Mouse (Mus musculus) bone marrow macrophage, adult 2 months (primary cell): ENCODE measurements around the gene Ngdn. TPM values are rescaled to one million over a fixed set of nuclear protein-coding genes. Genes with fewer than 3 reads are reported as not detected.

Source experiments
- H3K27ac ChIP-seq: 2 replicates; pipeline ENCODE4 v1.5.1; 2012; ENCODE audit warnings: low read depth, low read length; ENCODE audit not compliant: insufficient read depth
- H3K4me1 ChIP-seq: 2 replicates; pipeline ENCODE4 v1.6.1; 2012; ENCODE audit warnings: low read length; ENCODE audit not compliant: control insufficient read depth, insufficient read depth
- H3K4me3 ChIP-seq: 2 replicates; pipeline ENCODE4 v1.5.1; 2012; ENCODE audit warnings: mild to moderate bottlenecking, low read length, moderate library complexity; ENCODE audit not compliant: insufficient read depth
- CTCF ChIP-seq: IDR thresholded peaks from 2 replicates; pipeline ENCODE4 v1.5.1; 2012; ENCODE audit warnings: low read depth, mild to moderate bottlenecking, low read length, moderate library complexity
- POLR2A ChIP-seq: IDR thresholded peaks from 2 replicates; pipeline ENCODE4 v1.6.1; 2012; ENCODE audit warnings: mild to moderate bottlenecking, low read depth, low read length, borderline replicate concordance
- polyA plus RNA-seq: library from polyadenylated mRNA; stranded (reverse); fragments of >200 nt; gene quantifications from 2 replicates; pipeline ENCODE4 v1.2.4, GENCODE M21; 2012; ENCODE audit not compliant: missing spikeins, insufficient read depth, insufficient read length

Gene Ngdn
- polyA plus RNA-seq, 1 experiment: 38.3 TPM

DNA sequence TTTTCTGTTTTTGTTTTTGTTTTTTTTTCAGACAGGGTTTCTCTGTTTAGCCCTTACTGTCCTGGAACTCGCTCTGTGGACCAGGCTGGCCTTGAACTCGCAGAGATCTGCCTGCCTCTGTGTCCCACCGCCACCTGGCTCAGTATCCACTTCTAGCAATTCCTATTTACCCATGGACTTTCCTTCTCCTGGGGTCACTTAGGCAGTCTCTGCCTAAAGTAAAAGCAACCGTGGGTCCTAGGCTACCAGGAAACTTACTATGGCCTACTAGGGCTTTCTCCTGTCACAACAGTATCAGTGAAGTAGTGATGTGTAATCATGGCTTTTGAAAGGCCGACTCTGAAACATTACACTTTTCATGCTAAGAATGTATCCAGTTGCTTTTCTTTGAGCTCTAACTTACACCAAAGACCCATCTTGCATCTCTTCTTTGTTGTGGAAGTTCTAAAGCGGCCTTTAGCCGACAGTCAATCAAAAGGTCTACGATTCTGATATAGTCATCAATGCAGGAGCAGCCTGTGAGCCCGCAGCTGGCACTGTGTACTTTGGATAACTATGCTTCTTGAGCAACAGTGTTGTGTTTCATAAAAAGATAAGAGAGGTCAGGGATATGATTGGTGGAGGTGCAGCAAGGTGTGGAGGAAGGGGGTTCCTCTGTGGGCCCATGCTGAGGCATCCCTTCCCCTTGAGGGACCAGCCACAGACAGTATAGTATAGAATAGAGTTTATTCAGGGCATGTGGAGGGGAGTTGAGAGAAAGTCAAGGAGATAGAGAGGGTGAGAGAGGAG is 7.9 kb upstream of the Ngdn start:
- H3K27ac ChIP-seq: no peak overlapping the region
- no peak for TF ChIP-seq CTCF
- no peak for TF ChIP-seq POLR2A
- H3K4me3 ChIP-seq: no peak overlapping the region
- H3K4me1 ChIP-seq: no peaks in the 10 kb centered on the region

DNA sequence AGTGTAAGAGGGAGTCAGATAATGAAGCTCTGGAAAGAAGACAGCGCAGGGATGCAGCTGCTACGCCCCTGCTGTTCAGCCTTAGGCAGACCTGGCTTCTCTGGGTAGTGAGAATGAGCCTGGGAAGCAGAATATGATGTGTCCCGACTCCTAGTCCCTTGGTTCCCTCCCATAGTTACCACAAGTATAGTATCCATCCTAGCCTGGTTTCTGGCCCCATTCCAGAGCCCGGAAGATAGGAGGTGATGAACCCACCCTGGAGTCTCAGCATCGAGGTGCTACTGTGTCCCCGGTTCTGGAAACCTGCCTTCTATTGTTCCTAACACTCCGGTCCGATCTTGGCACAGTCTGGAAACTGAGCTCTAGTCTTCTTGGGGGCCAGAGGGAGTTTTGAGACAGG is 6.8 kb upstream of the Ngdn start:
- Histone ChIP-seq H3K27ac (no peak overlapping the region), H3K4me1 (no peaks in the 10 kb centered on the region), H3K4me3 (no peak overlapping the region)
- TF ChIP-seq CTCF: no peak
- TF ChIP-seq POLR2A: no peak

DNA sequence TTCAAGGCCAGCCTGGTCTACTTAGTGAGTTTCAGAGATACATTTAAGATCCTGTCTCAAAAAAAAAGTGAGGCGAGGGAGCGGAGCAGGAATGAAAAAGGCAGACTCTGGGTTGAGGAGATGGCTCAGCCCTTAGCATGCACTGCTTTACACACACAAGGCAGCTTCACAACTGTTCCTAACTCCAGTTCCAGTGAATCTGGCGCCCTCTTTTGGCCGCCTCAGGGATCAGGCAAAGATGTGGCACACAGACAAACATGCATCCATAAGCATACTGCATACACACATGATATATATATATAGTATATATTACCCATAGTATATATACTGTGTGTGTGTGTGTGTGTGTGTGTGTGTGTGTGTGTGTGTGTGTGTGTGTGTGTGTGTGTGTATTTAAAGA is 4.1 kb upstream of the Ngdn start:
- H3K4me3 ChIP-seq: no peak overlapping the region
- H3K27ac ChIP-seq: no peak overlapping the region
- TF ChIP-seq CTCF (0 out of 2 replicates have a peak, but pooled peaks have one; percentile 19), POLR2A (no peak)
- peaks cover 4% of the 10 kb centered on the region; the same call in 1 of the 2 replicates for H3K4me1 ChIP-seq

DNA sequence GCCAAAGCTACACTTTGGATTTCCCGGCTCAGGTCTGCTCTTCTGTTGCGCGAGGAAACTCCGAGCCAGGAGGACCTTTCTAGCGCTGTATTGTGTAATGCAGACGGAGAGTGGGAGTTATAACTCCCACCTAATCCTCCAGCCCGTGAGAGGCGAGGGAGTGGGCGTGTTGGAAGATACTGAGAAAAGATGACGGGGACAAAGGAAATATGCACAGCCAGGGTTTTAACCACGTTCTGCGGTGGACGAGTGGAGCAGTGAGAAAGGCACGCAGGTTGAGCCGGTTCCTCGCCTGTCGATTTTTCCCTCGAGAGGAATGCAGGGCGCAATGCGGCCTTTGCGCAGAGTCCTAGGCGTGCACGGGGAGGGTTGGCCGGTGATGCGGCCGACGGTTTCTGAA is 663 bp upstream of the Ngdn start:
- no peak for TF ChIP-seq POLR2A
- no peak for TF ChIP-seq CTCF
- Histone ChIP-seq H3K4me3 (peak overlapping the region; percentile 66), H3K4me1 (peaks cover 8% of the 10 kb centered on the region), H3K27ac (peak overlapping the region; percentile 48)

DNA sequence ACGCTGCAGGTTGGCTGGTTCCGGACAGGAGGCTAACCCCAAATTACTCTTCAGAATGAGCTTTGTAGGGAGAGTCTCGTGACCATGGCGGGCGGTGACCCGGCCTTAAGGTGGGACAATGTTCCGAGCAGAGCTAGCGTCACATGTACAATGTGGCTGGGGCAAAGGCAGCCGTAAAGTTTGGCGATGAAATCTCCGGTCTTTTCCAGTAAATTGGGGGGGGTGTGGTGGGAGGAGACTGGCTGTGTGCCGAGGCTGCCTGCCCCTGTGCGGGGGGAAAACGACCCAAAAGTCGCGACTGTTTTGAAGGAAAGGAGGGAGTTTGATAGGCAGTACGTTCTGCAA is 485 bp downstream of the Ngdn start:
- peak overlapping the region; percentile 67 for H3K4me3 ChIP-seq
- peaks cover 8% of the 10 kb centered on the region for H3K4me1 ChIP-seq
- TF ChIP-seq CTCF (no peak), POLR2A (no peak)
- peak overlapping the region; percentile 19 for H3K27ac ChIP-seq

DNA sequence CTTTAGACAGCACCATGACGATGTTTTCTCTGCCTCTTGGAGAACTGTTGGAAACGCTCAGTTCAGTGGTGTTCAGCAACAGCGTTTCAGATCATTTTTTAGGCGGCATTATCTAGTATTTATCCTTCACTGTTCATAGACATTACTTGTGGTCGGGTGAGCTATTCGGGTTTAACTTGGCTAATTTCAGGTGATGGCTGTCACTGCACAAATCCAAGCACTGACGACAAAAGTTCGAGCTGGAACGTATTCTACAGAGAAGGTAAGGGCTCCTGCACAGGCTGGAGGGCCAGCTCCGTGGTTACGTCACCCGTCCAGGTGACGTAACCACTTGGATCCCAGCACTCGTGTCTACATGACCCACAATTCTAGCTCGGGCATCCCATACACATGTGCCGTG is 1.6 kb downstream of the Ngdn start:
- no peak for TF ChIP-seq CTCF
- no peak for TF ChIP-seq POLR2A
- Histone ChIP-seq H3K27ac (no peak overlapping the region), H3K4me1 (peaks cover 8% of the 10 kb centered on the region), H3K4me3 (no peak overlapping the region)

DNA sequence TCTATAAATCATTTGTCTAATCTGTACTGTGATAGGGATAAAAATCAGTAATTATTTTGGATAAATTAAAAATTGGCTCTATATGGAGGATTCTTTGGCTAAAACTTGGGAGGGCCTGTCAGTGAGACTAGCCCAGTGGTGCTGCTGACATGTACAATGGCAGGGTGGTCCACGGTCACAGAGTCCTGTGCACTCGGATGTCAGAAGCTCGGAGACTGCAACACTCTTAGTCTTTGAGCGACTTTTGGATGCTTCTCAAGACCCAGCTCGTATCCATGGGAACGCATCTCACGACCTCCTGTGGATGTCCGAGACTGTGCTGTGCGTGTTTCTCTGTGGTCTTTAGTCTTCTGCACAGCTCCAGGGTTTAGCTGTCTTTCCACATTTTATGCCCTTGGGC is 5.1 kb downstream of the Ngdn start:
- H3K4me3 ChIP-seq: no peak overlapping the region
- H3K4me1 ChIP-seq: peaks cover 4% of the 10 kb centered on the region

DNA sequence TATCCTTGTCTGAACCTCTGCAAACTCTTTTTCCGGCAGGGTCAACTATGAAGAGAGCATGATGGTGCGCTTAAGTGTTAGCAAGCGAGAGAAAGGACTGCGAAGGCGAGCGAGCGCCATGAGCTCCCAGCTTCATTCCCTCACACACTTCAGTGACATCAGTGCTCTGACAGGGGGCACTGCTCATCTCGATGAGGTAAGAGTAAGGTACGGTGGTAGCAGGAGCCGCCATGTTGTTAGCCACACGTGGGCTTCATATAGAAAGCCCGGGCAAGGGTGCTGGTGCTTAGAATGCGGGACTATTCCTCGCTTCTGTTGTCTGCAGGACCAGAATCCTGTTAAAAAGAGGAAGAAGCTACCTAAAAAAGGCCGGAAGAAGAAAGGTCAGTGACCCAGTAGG is 7.8 kb downstream of the Ngdn start:
- Histone ChIP-seq H3K27ac (no peak overlapping the region), H3K4me1 (no peaks in the 10 kb centered on the region), H3K4me3 (no peak overlapping the region)
- no peak for TF ChIP-seq CTCF
- no peak for TF ChIP-seq POLR2A

More for the DNA sequence above, 5.1 kb downstream of the Ngdn start:
- no peak overlapping the region for H3K27ac ChIP-seq
- TF ChIP-seq POLR2A (no peak), CTCF (no peak)

DNA sequence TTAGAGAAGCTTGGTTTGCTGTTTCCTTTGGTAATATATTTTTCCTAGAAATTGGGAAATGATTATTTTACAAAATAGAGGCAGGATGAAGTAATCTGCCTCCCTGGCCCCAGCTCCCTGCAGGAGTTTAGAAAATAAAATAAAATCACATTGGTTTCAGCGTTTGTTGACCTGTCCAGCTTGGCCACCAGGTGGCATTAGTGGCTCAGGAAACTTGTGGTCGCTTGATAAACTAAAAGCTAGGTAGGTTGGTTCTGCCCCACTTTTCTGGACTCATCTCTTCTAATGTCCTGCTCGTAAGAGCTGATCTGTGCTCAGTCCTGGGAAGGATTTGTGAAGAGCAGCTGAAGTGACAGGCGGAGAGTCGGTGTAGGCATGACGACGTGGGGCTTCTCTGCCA is 9.0 kb downstream of the Ngdn start:
- Histone ChIP-seq H3K27ac (no peak overlapping the region), H3K4me3 (no peak overlapping the region), H3K4me1 (no peaks in the 10 kb centered on the region)
- TF ChIP-seq CTCF (peak; percentile 63), POLR2A (no peak)

DNA sequence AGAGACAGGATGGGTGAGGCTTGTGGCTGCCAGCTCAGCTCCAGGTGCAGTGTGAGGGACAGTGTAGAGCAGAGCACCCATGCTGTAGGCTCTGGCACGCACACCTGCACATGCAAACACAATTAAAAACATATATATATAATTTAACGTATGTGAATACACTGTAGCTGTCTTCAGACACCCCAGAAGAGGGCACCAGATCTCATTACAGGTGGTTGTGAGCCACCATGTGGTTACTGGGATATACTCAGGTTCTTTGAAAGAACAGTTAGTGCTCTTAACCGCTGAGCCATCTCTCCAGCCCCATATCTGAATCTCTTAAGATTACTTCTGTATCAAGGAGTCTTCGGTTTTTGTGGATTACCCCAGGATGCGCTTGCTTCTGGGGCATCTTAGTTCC is 10.3 kb downstream of the Ngdn start:
- TF ChIP-seq CTCF (no peak), POLR2A (no peak)
- no peak overlapping the region for H3K27ac ChIP-seq
- H3K4me1 ChIP-seq: no peaks in the 10 kb centered on the region
- H3K4me3 ChIP-seq: no peak overlapping the region
